Mouse (Mus musculus): ENCODE results near the gene Suclg1.

The Suclg1 gene

GRCm38 (mm10) chr6:73249851-73250250, 1.7 kb downstream of the Suclg1 start:
- no peak for DNase-seq (ENCODE audit: low read depth)

GRCm38 (mm10) chr6:73251336-73251735, 3.2 kb downstream of the Suclg1 start:
- DNase-seq (ENCODE audit: low read depth): no peak

- no peak for DNase-seq (ENCODE audit: low read depth)
Observed at GRCm38 (mm10) chr6:73252396-73252795, 4.2 kb downstream of the Suclg1 start.

DNA sequence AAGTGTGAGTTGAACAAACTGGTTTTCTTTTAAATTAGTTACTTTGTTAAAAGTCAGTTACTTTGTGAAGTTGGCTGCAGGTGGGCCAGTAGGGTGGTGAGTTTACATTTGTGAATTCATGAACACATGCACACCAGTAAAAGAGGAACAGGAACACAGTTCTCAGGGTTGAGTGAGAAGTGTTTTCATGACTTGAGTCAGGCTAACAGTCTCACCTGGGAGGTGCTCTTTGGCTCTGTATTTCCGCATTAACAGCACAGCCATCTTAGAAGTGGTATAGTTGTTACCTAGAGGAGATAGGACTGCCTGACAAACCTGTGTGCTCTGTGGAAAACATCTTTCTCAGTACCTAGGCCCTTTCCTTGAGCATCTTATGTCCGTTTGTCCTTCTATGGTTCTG, 4.8 kb downstream of the Suclg1 start:
- DNase-seq (ENCODE audit: low read depth): no peak

DNA sequence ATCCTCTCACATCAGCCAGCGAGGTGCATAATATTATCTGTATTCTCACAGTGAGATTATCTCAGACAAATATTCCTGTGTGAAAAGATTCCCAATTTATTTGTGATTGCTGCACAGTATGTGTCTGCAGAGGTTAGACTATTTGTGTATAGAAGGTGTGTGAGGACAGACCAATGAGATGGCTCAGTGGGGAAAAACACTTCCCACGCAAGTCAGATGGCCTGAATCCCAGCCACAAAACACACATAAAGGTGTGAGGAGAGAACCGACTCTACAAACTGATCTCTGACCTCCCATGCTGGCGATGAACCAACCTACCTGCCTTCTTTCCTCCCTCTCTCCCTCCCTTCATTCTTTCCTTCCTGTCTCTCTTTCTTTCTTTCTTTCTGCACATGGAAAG, 5.4 kb downstream of the Suclg1 start:
- DNase-seq (ENCODE audit: low read depth): no peak

DNA sequence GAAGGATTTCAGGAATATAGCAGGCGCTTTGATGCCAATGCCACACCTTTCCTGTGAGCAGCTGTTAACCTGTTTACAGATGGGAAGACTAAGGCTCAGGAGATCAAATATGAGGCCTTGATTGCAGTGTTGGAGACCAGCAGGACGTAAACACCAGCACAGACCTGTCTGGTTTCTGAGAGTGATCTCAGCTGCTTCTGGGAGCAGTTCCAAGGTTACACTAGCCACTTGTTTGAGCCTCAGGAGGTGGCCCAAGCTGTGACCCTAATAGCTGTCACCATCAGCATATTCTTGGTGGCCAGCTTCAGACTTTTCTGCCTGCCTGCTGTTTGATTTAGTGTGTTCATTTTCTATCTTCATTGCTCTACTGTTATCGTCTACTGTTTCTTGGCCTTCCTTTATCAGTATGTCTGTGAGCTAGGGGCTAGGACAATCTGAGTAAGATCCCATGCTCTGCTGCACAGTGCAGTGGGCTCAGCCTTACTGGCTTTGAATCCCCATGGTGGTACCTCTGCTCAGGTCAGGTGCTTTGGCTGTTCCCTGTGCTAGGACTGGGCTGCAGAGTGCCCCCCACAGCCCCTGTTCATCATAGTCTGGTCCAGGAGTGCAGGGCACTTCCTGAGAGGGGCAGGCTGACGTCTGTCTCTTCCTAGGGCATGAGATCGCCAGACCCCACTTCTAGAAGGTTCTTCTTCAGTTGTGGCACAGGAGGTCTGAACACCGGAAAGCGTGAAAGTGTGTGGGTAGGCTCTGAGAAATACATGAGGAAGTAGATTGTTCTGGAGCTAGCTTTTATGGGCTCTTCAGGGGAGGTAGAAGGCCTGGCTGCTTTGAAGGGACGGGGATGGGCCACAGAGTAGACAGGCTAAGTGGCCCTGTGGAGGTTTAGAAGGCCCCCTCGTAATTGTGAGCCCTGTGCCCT, 6.4 kb downstream of the Suclg1 start:
- no peak for DNase-seq (ENCODE audit: low read depth)

DNA sequence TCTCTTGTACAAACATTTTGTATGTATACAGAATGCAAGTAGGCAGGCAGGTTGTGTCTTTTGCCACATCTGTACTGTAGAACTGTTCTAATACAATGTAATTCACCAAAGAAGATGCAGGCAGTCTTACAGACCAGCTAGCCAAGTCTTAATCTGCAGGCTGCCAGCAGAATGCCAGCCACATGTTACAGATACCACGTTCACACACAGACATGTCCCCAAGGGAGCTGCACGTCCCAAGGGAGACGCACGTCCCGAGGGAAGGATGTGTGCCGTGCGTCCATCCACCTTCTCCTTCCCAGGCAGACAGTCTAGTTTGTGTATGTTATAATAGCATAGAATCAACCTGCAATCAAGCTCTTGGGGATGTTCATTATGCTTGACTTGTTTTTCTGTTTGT, 8.9 kb downstream of the Suclg1 start:
- no peak for DNase-seq (ENCODE audit: low read depth)

DNA sequence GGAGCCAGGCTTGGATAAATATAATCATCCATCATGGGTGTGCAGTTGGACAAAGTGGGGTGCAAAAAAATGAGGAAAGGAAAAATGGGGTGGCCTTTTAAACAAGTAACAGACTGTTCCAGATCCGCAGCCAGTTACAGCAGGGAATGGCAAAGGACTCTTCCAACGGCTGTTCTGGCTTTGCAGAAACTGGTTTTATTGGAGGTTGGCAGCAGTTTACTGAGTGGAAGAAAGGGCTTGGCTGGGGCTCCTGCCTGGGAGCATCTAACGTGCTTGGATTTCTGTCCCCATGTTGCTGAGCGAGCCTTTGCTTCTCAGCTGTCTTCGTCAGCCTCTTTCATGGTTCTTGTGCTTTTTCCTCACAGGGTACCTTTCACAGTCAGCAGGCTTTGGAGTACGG, 11.9 kb downstream of the Suclg1 start:
- no peak for DNase-seq (ENCODE audit: low read depth)

- no peak for DNase-seq (ENCODE audit: low read depth)
Observed at GRCm38 (mm10) chr6:73264801-73265200, 16.6 kb downstream of the Suclg1 start.

DNA sequence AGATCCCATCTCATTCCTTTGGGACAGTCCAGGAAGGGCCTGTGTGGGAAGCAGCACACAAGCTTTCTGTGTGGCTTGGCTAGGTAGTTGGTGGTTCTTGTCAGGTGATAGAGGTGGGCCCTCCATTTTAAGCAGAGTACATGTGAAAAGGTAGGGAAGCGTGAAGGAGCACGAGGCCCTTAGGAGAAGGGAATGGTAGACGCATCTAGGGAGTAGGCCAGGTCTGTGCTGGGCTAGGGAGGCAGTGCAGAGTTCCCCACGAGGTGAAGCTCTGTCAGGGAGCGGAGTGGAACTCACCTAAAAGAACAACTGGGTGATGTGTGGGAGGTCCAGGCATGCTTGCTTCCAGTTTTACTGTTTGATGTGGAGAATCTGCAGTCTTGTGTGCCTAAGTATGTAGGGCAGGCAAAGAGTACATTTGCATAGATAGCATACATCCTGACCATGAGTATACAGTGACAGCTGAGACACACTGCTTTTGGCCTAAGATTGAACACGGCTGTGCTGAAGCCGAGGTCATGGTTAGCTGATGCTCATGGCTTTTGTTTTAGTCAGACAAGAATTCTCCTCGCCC, 19.6 kb downstream of the Suclg1 start:
- DNase-seq (ENCODE audit: low read depth): no peak

DNA sequence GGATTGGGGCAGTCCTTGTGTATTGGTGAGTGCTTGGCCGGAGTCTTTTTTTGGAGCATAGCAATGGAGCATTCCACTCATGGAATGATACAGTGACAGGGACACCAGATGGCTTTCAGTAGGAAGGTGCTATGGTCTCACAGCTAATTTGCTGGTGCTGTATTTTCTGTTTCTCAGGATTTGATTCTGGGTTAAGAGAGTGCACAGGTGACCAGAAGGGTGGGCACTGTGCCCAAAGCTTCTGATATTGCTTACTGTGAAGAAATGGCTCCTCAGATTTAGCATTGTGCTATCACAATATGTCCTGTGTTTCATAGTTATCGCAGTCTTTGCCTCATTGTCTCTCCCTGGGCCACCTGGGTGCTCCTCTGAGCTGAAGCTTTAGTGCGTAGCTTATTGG, 21.2 kb downstream of the Suclg1 start:
- no peak for DNase-seq (ENCODE audit: low read depth)

GRCm38 (mm10) chr6:73271546-73272091, 23.4 kb downstream of the Suclg1 start:
- no peak for DNase-seq (ENCODE audit: low read depth)

DNA sequence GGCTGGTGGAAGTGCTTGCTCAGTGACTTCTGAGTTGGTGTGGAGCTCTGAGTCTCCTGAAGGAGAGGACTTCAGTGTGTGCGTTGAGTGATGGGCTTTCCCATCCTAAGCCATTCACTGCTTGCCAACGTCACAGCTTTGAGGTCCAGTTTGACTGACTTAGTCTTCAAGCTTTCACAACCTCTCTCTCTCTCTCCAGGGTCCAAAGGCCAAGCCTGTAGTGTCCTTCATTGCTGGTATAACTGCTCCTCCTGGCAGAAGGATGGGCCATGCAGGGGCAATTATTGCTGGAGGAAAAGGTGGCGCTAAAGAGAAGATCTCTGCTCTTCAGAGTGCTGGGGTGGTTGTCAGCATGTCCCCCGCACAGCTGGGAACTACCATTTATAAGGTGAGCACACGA, 26.8 kb downstream of the Suclg1 start:
- DNase-seq (ENCODE audit: low read depth): no peak

DNA sequence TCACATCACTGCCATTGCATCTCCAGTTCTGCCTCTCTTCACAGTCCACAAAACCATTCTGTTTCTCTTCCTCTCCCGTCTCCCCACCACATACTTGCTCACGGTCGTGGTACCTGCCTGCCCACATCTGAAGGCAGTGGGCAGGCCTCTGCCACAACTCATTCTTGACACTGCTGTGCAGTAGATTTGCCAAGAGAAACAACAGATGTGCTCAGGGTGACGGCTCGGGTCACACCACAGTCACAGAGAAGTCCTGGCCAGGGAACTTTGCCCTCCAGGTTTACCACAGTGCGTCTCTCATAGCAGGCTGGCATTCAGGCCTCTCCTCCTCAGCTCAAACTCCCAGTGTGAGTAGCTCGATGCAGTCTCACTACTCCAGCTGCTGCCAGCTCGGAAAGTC, 31.5 kb downstream of the Suclg1 start:
- no peak for DNase-seq (ENCODE audit: low read depth)

GRCm38 (mm10) chr6:73280546-73281115, 32.4 kb downstream of the Suclg1 start:
- no peak for DNase-seq (ENCODE audit: low read depth)

DNA sequence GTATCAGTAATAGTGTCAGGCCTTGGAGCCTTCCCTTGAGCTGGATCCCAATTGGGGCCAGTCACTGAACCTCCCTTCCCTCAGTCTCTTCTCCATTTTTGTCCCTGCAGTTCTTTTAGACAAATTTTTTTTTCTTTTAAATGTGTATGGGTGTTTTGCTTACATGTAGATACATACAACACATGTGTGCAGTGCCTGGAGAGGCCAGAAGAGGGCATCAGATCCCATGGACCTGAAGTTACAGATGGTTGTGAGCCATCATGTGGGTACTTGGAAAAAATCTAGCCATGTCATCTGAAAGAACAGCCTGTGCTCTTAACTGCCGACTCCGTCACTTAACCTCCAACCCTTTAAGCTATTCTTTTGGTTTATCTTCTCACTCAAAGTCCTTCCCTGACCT, 38.1 kb downstream of the Suclg1 start:
- DNase-seq (ENCODE audit: low read depth): no peak

- DNase-seq (ENCODE audit: low read depth): no peak
Observed at GRCm38 (mm10) chr6:73306837-73307236, 58.7 kb downstream of the Suclg1 start.

GRCm38 (mm10) chr6:73308685-73309520, 60.7 kb downstream of the Suclg1 start:
- DNase-seq (ENCODE audit: low read depth): no peak

- DNase-seq (ENCODE audit: low read depth): no peak
Observed at GRCm38 (mm10) chr6:73311335-73311734, 63.2 kb downstream of the Suclg1 start.

DNA sequence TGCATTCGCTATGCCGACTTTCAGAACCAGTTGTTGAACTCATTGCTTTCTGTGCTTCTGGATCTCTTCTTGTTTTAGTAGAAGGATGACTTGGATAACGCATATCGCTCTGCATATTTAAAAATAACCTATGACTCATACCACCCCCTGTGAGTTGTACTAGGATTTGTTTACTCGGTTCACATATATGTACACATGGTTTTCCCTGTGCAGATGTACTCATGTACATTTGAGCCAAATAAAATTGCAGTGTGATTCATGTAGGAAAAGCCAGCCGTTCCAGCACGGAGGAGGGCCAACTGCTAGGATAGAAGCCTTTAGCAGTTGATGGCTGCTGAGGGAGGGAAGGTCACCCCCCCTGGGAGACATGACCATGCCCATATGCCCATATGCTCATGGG, 63.6 kb downstream of the Suclg1 start:
- no peak for DNase-seq (ENCODE audit: low read depth)

DNA sequence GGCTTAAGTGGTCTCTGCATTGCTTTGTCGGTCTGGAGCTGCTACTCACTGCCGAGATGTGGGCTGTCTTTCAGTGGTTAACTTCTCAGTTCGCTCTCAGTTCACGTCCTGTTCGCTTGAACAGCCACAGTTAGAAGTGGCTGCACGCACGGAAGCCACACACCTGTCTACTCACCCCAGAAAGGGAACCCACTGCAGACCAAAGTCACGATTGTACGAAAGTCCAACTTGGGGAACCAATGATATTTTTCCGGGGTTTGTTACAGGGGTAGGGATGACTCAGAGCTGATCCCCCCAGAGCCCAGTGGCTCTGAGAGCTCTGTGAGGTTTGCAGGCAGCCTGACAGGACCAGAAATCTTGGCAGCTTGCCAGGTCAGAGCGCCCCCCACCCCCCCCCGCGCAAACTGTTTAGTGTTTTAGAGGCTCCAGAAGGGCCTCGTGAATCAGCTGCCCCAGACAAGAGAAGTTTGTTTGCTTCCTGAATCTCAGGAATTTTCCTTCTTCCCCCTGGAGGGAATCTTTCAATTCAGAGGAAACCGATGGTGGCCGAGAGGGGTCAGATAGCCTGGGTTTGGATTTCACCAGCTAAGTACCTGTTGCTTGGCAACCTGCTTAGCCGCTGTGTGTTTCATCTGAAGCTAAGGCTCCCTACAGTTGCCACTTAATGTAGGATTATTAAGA, 66.9 kb downstream of the Suclg1 start:
- DNase-seq (ENCODE audit: low read depth): no peak

DNA sequence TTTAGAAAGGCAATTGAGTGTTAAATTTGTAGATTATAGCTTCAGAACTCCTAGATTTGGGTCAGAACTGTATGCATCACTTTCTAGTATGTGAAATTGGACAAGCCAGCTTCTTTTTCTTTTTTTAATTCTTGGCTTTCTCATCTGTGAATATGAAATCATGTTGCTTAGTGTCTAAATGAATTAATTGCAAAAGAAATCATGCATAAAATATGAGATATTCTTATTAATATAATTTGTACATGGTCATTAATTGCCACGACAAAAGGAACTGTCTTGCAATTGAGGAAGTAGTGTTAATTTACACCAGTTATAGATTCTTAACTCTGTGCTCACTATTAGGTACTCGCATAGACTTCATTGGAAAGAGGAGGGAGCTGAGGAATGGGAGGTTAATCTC, 74.1 kb downstream of the Suclg1 start:
- no peak for DNase-seq (ENCODE audit: low read depth)

All from c-Kit-positive CD71-positive TER-119-negative erythroid progenitor cells, embryonic 14.5 days (primary cell).